Mouse (Mus musculus): ENCODE data around the gene Spata13. TPM values are rescaled to one million over a fixed set of nuclear protein-coding genes. Genes with fewer than 3 reads are reported as not detected.

Spata13 gene
- total and polyA plus RNA-seq, 3 experiments = 0.09 to 0.71 TPM; not detected in 1

GRCm38 (mm10) chr14:60599044-60599443 lies 34.8 kb upstream of the Spata13 start:
- no peaks in the 10 kb centered on the region for H3K9me3 ChIP-seq (replicated peaks)
- H3K36me3 ChIP-seq (replicated peaks) = no peaks in the 10 kb centered on the region
- no peak for ATAC-seq (ENCODE audit: extremely low read depth, insufficient number of reproducible peaks, low FRiP score, poor library complexity, severe bottlenecking)
- H3K4me3 ChIP-seq (ENCODE audit: low read depth, low read length) = no peak overlapping the region
- no peaks in the 10 kb centered on the region for H3K27me3 ChIP-seq (ENCODE audit: insufficient read depth, low read length)
- DNase-seq (ENCODE audit: low spot score) = no peak
- no peaks in the 10 kb centered on the region for H3K4me1 ChIP-seq (ENCODE audit: insufficient read depth, low read depth, low read length)
- no peak for TF ChIP-seq CTCF (IDR thresholded peaks at IDR 0.05; ENCODE audit: low read depth, low read length)
- TF ChIP-seq TAL1 (conservative IDR thresholded peaks at IDR 0.05; ENCODE audit: low read depth, low read length) = no peak

DNA sequence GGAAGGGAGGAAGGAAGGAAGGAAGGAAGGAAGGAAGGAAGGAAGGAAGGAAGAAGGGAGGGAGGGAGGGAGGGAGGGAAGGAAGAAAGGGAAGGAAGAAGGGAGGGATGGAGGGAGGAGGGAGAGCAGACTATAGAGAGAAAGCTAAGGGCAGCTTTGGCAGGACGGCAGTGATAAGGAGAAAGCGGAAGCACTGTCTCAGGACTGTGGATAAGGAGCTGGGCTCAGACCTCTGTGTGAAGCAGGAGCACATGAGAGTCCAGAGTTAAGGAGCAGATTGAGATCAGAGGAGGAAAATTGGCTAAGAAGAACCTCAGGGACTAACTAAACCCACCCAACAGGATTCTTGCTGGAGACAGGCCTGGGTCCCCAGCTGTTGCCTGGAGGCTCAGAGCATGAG lies 28.2 kb upstream of the Spata13 start:
- H3K4me3 ChIP-seq (ENCODE audit: low read depth, low read length) = no peak overlapping the region
- ATAC-seq (ENCODE audit: extremely low read depth, insufficient number of reproducible peaks, low FRiP score, poor library complexity, severe bottlenecking) (no peak), DNase-seq (ENCODE audit: low spot score) (no peak)
- H3K27me3 ChIP-seq (ENCODE audit: insufficient read depth, low read length) = no peaks in the 10 kb centered on the region
- no peaks in the 10 kb centered on the region for H3K36me3 ChIP-seq (replicated peaks)
- TF ChIP-seq GATA2 (IDR thresholded peaks at IDR 0.05; ENCODE audit: borderline replicate concordance, low read depth, low read length) = no peak
- TF ChIP-seq CTCF (IDR thresholded peaks at IDR 0.05; ENCODE audit: low read depth, low read length) = no peak
- no peak for TF ChIP-seq GATA1 (IDR thresholded peaks at IDR 0.05; ENCODE audit: borderline replicate concordance, low read length)
- TF ChIP-seq TAL1 (conservative IDR thresholded peaks at IDR 0.05; ENCODE audit: low read depth, low read length) = no peak
- no peak for TF ChIP-seq POLR2AphosphoS5 (IDR thresholded peaks at IDR 0.05; ENCODE audit: insufficient replicate concordance, low read depth, low read length)
- no peaks in the 10 kb centered on the region for H3K4me1 ChIP-seq (ENCODE audit: insufficient read depth, low read depth, low read length)
- H3K9me3 ChIP-seq (replicated peaks) = no peaks in the 10 kb centered on the region

- Histone ChIP-seq H3K9me3 (replicated peaks) (no peaks in the 10 kb centered on the region), H3K27me3 (ENCODE audit: insufficient read depth, low read length) (no peaks in the 10 kb centered on the region), H3K4me3 (ENCODE audit: low read depth, low read length) (no peak overlapping the region), H3K36me3 (replicated peaks) (no peaks in the 10 kb centered on the region), H3K4me1 (ENCODE audit: insufficient read depth, low read depth, low read length) (no peaks in the 10 kb centered on the region)
- ATAC-seq (ENCODE audit: extremely low read depth, insufficient number of reproducible peaks, low FRiP score, poor library complexity, severe bottlenecking) = no peak
- no peak for DNase-seq (ENCODE audit: low spot score)
- TF ChIP-seq CTCF (IDR thresholded peaks at IDR 0.05; ENCODE audit: low read depth, low read length) (no peak), GATA2 (IDR thresholded peaks at IDR 0.05; ENCODE audit: borderline replicate concordance, low read depth, low read length) (no peak), GATA1 (IDR thresholded peaks at IDR 0.05; ENCODE audit: borderline replicate concordance, low read length) (no peak), TAL1 (conservative IDR thresholded peaks at IDR 0.05; ENCODE audit: low read depth, low read length) (no peak), POLR2AphosphoS5 (IDR thresholded peaks at IDR 0.05; ENCODE audit: insufficient replicate concordance, low read depth, low read length) (no peak)
Measured at GRCm38 (mm10) chr14:60606194-60606593, 27.6 kb upstream of the Spata13 start.

GRCm38 (mm10) chr14:60607743-60608142 lies 26.1 kb upstream of the Spata13 start:
- no peak for DNase-seq (ENCODE audit: low spot score)
- TF ChIP-seq GATA2 (IDR thresholded peaks at IDR 0.05; ENCODE audit: borderline replicate concordance, low read depth, low read length) (no peak), TAL1 (conservative IDR thresholded peaks at IDR 0.05; ENCODE audit: low read depth, low read length) (no peak), POLR2AphosphoS5 (IDR thresholded peaks at IDR 0.05; ENCODE audit: insufficient replicate concordance, low read depth, low read length) (no peak), CTCF (IDR thresholded peaks at IDR 0.05; ENCODE audit: low read depth, low read length) (no peak), GATA1 (IDR thresholded peaks at IDR 0.05; ENCODE audit: borderline replicate concordance, low read length) (no peak)

GRCm38 (mm10) chr14:60609160-60609559 lies 24.6 kb upstream of the Spata13 start:
- Histone ChIP-seq H3K27me3 (ENCODE audit: insufficient read depth, low read length) (no peaks in the 10 kb centered on the region), H3K4me1 (ENCODE audit: insufficient read depth, low read depth, low read length) (no peaks in the 10 kb centered on the region), H3K36me3 (replicated peaks) (no peaks in the 10 kb centered on the region), H3K9me3 (replicated peaks) (no peaks in the 10 kb centered on the region), H3K4me3 (ENCODE audit: low read depth, low read length) (no peak overlapping the region)
- TF ChIP-seq POLR2AphosphoS5 (IDR thresholded peaks at IDR 0.05; ENCODE audit: insufficient replicate concordance, low read depth, low read length) (no peak), GATA1 (IDR thresholded peaks at IDR 0.05; ENCODE audit: borderline replicate concordance, low read length) (no peak), CTCF (IDR thresholded peaks at IDR 0.05; ENCODE audit: low read depth, low read length) (no peak), TAL1 (conservative IDR thresholded peaks at IDR 0.05; ENCODE audit: low read depth, low read length) (no peak), GATA2 (IDR thresholded peaks at IDR 0.05; ENCODE audit: borderline replicate concordance, low read depth, low read length) (no peak)
- DNase-seq (ENCODE audit: low spot score) = no peak
- ATAC-seq (ENCODE audit: extremely low read depth, insufficient number of reproducible peaks, low FRiP score, poor library complexity, severe bottlenecking) = no peak

More at GRCm38 (mm10) chr14:60607743-60608142, 26.1 kb upstream of the Spata13 start:
- ATAC-seq (ENCODE audit: extremely low read depth, insufficient number of reproducible peaks, low FRiP score, poor library complexity, severe bottlenecking) = no peak
- no peaks in the 10 kb centered on the region for H3K27me3 ChIP-seq (ENCODE audit: insufficient read depth, low read length)
- H3K4me1 ChIP-seq (ENCODE audit: insufficient read depth, low read depth, low read length) = no peaks in the 10 kb centered on the region
- H3K36me3 ChIP-seq (replicated peaks) = no peaks in the 10 kb centered on the region
- no peaks in the 10 kb centered on the region for H3K9me3 ChIP-seq (replicated peaks)
- H3K4me3 ChIP-seq (ENCODE audit: low read depth, low read length) = no peak overlapping the region

GRCm38 (mm10) chr14:60612671-60613070 lies 21.1 kb upstream of the Spata13 start:
- Histone ChIP-seq H3K9me3 (replicated peaks) (no peaks in the 10 kb centered on the region), H3K36me3 (replicated peaks) (no peaks in the 10 kb centered on the region), H3K27me3 (ENCODE audit: insufficient read depth, low read length) (no peaks in the 10 kb centered on the region), H3K4me1 (ENCODE audit: insufficient read depth, low read depth, low read length) (no peaks in the 10 kb centered on the region), H3K4me3 (ENCODE audit: low read depth, low read length) (no peak overlapping the region)
- ATAC-seq (ENCODE audit: extremely low read depth, insufficient number of reproducible peaks, low FRiP score, poor library complexity, severe bottlenecking) (no peak), DNase-seq (ENCODE audit: low spot score) (no peak)
- no peak for TF ChIP-seq TAL1 (conservative IDR thresholded peaks at IDR 0.05; ENCODE audit: low read depth, low read length)
- TF ChIP-seq GATA1 (IDR thresholded peaks at IDR 0.05; ENCODE audit: borderline replicate concordance, low read length) = no peak
- TF ChIP-seq POLR2AphosphoS5 (IDR thresholded peaks at IDR 0.05; ENCODE audit: insufficient replicate concordance, low read depth, low read length) = no peak
- TF ChIP-seq GATA2 (IDR thresholded peaks at IDR 0.05; ENCODE audit: borderline replicate concordance, low read depth, low read length) = no peak
- no peak for TF ChIP-seq CTCF (IDR thresholded peaks at IDR 0.05; ENCODE audit: low read depth, low read length)

GRCm38 (mm10) chr14:60621076-60621475 lies 12.7 kb upstream of the Spata13 start:
- ATAC-seq (ENCODE audit: extremely low read depth, insufficient number of reproducible peaks, low FRiP score, poor library complexity, severe bottlenecking) (no peak), DNase-seq (ENCODE audit: low spot score) (no peak)
- H3K4me3 ChIP-seq (ENCODE audit: low read depth, low read length) = no peak overlapping the region
- no peaks in the 10 kb centered on the region for H3K36me3 ChIP-seq (replicated peaks)
- no peaks in the 10 kb centered on the region for H3K27me3 ChIP-seq (ENCODE audit: insufficient read depth, low read length)
- H3K4me1 ChIP-seq (ENCODE audit: insufficient read depth, low read depth, low read length) = no peaks in the 10 kb centered on the region
- TF ChIP-seq GATA1 (IDR thresholded peaks at IDR 0.05; ENCODE audit: borderline replicate concordance, low read length) (no peak), POLR2AphosphoS5 (IDR thresholded peaks at IDR 0.05; ENCODE audit: insufficient replicate concordance, low read depth, low read length) (no peak), GATA2 (IDR thresholded peaks at IDR 0.05; ENCODE audit: borderline replicate concordance, low read depth, low read length) (no peak), TAL1 (conservative IDR thresholded peaks at IDR 0.05; ENCODE audit: low read depth, low read length) (no peak), CTCF (IDR thresholded peaks at IDR 0.05; ENCODE audit: low read depth, low read length) (no peak)
- no peaks in the 10 kb centered on the region for H3K9me3 ChIP-seq (replicated peaks)
